Mouse (Mus musculus): ENCODE measurements around the gene Slc5a2.
A peak's percentile ranks its signal among the peaks of the same experiment; 100 is the strongest.

- peak; percentile 66 for TF ChIP-seq CTCF (IDR thresholded peaks at IDR 0.05)
- no peak for TF ChIP-seq EP300 (IDR thresholded peaks at IDR 0.05)
Observed at GRCm38 (mm10) chr7:128288923-128289544, 23.6 kb downstream of the Slc5a2 start.
